1 mouse cellular context compared by ENCODE assay signal in the genomic region with DNA sequence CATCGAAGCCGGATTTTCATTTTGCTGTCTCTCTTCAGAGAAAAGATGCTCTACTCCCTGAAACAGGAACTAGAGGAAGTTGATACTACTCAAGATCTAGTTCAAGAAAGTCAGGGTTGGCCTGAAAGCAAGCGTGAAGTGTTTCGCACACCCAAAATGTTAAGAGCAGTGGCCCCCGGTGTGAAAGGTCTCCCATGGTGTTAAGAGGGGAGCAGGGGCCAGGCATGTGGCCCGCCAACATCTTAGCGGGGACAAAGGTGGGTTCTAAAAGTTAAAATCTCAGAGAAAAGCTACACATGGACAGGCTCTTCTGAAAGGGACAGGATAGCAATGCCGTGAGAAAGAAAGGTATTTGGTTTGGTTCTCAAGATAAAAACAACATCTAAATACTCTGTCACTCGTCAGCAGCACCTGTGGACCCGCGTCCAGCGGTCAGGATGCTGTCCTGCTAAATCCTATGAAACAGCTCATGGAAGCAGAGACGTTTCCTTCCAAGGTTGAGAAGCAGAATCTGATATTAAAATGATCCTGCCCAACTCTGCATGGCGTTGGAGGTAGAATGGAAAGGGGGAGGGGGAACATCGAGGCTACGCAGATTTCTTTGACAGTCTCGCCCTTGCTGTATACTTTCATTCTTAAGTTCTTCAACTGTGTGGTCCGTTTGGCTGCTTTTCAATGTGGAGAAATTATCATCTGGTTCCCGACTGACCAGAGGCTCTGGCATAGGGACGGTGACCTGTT.
TF ChIP-seq lines count a peak whose summit lies in the region.

No protein-coding gene starts in this region.

TF ChIP-seq in CH12.LX, 34 proteins besides CTCF, POLR2A, EP300 and RAD21:
- TF ChIP-seq SMC3 (IDR thresholded peaks at IDR 0.05; ENCODE audit: low read depth, low read length) (no peak), MAFK (IDR thresholded peaks at IDR 0.05; ENCODE audit: insufficient replicate concordance, low read length) (peak; percentile 34; the same call in 1 of the 2 replicates), TBP (conservative IDR thresholded peaks at IDR 0.05; ENCODE audit: low read depth, low read length) (peak; percentile 58; the same call in 1 of the 2 replicates), MAX (IDR thresholded peaks at IDR 0.05; ENCODE audit: low read length) (peak; percentile 69; the same call in 1 of the 2 replicates), ETS1 (conservative IDR thresholded peaks at IDR 0.05; ENCODE audit: low read depth, low read length) (no peak), TCF12 (IDR thresholded peaks at IDR 0.05; ENCODE audit: low read depth, low read length) (0 out of 2 replicates have a peak, but pooled peaks have one; percentile 16), USF2 (conservative IDR thresholded peaks at IDR 0.05; ENCODE audit: low read depth, low read length) (no peak), PAX5 (IDR thresholded peaks at IDR 0.05; ENCODE audit: low read length) (no peak), UBTF (IDR thresholded peaks at IDR 0.05; ENCODE audit: low read depth, low read length) (no peak), RCOR1 (conservative IDR thresholded peaks at IDR 0.05; ENCODE audit: low read depth, low read length) (peak; percentile 81; the same call in 1 of the 2 replicates), POLR2AphosphoS2 (IDR thresholded peaks at IDR 0.05; ENCODE audit: low read depth, low read length) (0 out of 2 replicates have a peak, but pooled peaks have one; percentile 7), ZNF384 (IDR thresholded peaks at IDR 0.05; ENCODE audit: low read depth, low read length) (no peak), ELF1 (IDR thresholded peaks at IDR 0.05; ENCODE audit: low read depth, low read length) (no peak), BHLHE40 (IDR thresholded peaks at IDR 0.05; ENCODE audit: low read depth, low read length) (no peak; the same call in 1 of the 2 replicates), ZC3H11A (IDR thresholded peaks at IDR 0.05; ENCODE audit: low read depth, low read length) (no peak), USF1 (IDR thresholded peaks at IDR 0.05; ENCODE audit: low read depth, low read length) (no peak), MAZ (IDR thresholded peaks at IDR 0.05; ENCODE audit: low read depth, low read length) (0 out of 2 replicates have a peak, but pooled peaks have one; percentile 5), JUND (conservative IDR thresholded peaks at IDR 0.05; ENCODE audit: low read depth, low read length) (0 out of 2 replicates have a peak, but pooled peaks have one; percentile 6), GABPA (IDR thresholded peaks at IDR 0.05; ENCODE audit: insufficient replicate concordance, low read depth, low read length) (no peak), CHD2 (IDR thresholded peaks at IDR 0.05; ENCODE audit: low read length) (0 out of 2 replicates have a peak, but pooled peaks have one; percentile 14), NRF1 (IDR thresholded peaks at IDR 0.05; ENCODE audit: low read depth, low read length) (no peak), MYC (IDR thresholded peaks at IDR 0.05; ENCODE audit: low read depth, low read length) (peak; percentile 61), CHD1 (IDR thresholded peaks at IDR 0.05; ENCODE audit: low read depth, low read length) (peak; percentile 88), JUN (IDR thresholded peaks at IDR 0.05; ENCODE audit: insufficient read depth, low read depth, low read length) (no peak), ZMIZ1 (IDR thresholded peaks at IDR 0.05; ENCODE audit: low read depth, low read length) (peak; percentile 38; the same call in 1 of the 2 replicates), HCFC1 (IDR thresholded peaks at IDR 0.05; ENCODE audit: low read depth, low read length) (no peak)
